ENCODE assay signal across 11 mouse cellular contexts in genomic region chr5:5648817-5649569, GRCm38 (mm10). TPM values are rescaled to one million over a fixed set of nuclear protein-coding genes. Genes with fewer than 3 reads are reported as not detected.
DNase-seq lines count a peak whose midpoint lies in the region; ATAC-seq and TF ChIP-seq lines count a peak whose summit lies in the region.
"Had no signal": no experiment of that assay in that cellular context is flagged by ENCODE, and none has a peak within 500 bp of the region (broad histone marks: within the 10 kb centered on the region; RNA-seq: fewer than 3 reads in every experiment).

No protein-coding gene starts in this region.

- no peak for TF ChIP-seq CTCF in forebrain, postnatal 0 days (IDR thresholded peaks at IDR 0.05; ENCODE audit: low read depth)
- TF ChIP-seq CTCF in left cerebral cortex, adult 2 months (IDR thresholded peaks at IDR 0.05): no peak
- TF ChIP-seq CTCF in hindbrain, postnatal 0 days (IDR thresholded peaks at IDR 0.05; ENCODE audit: low read depth): no peak

- H3K27me3 ChIP-seq in forebrain, postnatal 0 days (ENCODE audit: insufficient read depth, low read length): no peaks in the 10 kb centered on the region
- H3K27me3 ChIP-seq in forebrain, embryonic 16.5 days (replicated peaks; ENCODE audit: control insufficient read depth, insufficient read depth, low read length): no peaks in the 10 kb centered on the region
- H3K27me3 ChIP-seq in hindbrain, postnatal 0 days (ENCODE audit: insufficient read depth, low read length): no peaks in the 10 kb centered on the region

- no peak overlapping the region for H3K27ac ChIP-seq in forebrain, postnatal 0 days (ENCODE audit: low read depth, low read length)
- H3K27ac ChIP-seq in forebrain, embryonic 16.5 days (ENCODE audit: low read length): no peak overlapping the region
- H3K27ac ChIP-seq in left cerebral cortex, adult 2 months: no peak overlapping the region
- H3K27ac ChIP-seq in hindbrain, postnatal 0 days: no peak overlapping the region

- H3K4me3 ChIP-seq in forebrain, postnatal 0 days (ENCODE audit: low read depth, low read length): no peak overlapping the region
- no peak overlapping the region for H3K4me3 ChIP-seq in forebrain, embryonic 16.5 days (replicated peaks; ENCODE audit: low read length)
- no peak overlapping the region for H3K4me3 ChIP-seq in left cerebral cortex, adult 2 months
- no peak overlapping the region for H3K4me3 ChIP-seq in hindbrain, postnatal 0 days (ENCODE audit: low read length)

- H3K9ac ChIP-seq in forebrain, postnatal 0 days: no peak overlapping the region
- H3K9ac ChIP-seq in forebrain, embryonic 16.5 days (replicated peaks; ENCODE audit: low read depth, low read length): no peak overlapping the region
- H3K9ac ChIP-seq in hindbrain, postnatal 0 days (replicated peaks; ENCODE audit: low read length): no peak overlapping the region

- 72% methylated on average over 6 of the region's 6 CpGs for WGBS in forebrain, postnatal 0 days
- 75% methylated on average over 6 of the region's 6 CpGs for WGBS in forebrain, embryonic 16.5 days
- WGBS in hindbrain, postnatal 0 days: 73% methylated on average over 6 of the region's 6 CpGs

- no peak for ATAC-seq in forebrain, postnatal 0 days
- no peak for ATAC-seq in forebrain, embryonic 16.5 days
- ATAC-seq in frontal cortex, adult (ENCODE audit: low TSS enrichment): peak; percentile 100
- no peak for ATAC-seq in erythroid progenitor cell, adult 5-6 weeks (replicated peaks; ENCODE audit: low FRiP score, poor library complexity, severe bottlenecking)
- ATAC-seq in hindbrain, postnatal 0 days: no peak
- ATAC-seq: midbrain, embryonic 16.5 days had no signal

- intact Hi-C loops in left cerebral cortex, adult 2 months (cut with DNase I): loop anchor here (2.0 to 5.0 kb wide), 3 partner anchors 62 to 152 kb away; partner anchors contain the start of gene Cldn12

- H3K36me3 ChIP-seq in forebrain, postnatal 0 days (ENCODE audit: insufficient read depth): no peaks in the 10 kb centered on the region
- no peaks in the 10 kb centered on the region for H3K36me3 ChIP-seq in forebrain, embryonic 16.5 days (ENCODE audit: control insufficient read depth, insufficient read depth)
- no peaks in the 10 kb centered on the region for H3K36me3 ChIP-seq in hindbrain, postnatal 0 days (ENCODE audit: insufficient read depth, low read length)

- H3K9me3 ChIP-seq in forebrain, postnatal 0 days (ENCODE audit: low read length): no peaks in the 10 kb centered on the region
- no peaks in the 10 kb centered on the region for H3K9me3 ChIP-seq in forebrain, embryonic 16.5 days (ENCODE audit: control insufficient read depth, low read length)
- no peaks in the 10 kb centered on the region for H3K9me3 ChIP-seq in hindbrain, postnatal 0 days (ENCODE audit: low read length)

- peak; percentile 13 for DNase-seq in forebrain, postnatal 0 days
- DNase-seq in 3T3-L1 (ENCODE audit: low read depth, low spot score): peak; percentile 97
- DNase-seq in left cerebral cortex, adult 2 months (ENCODE audit: extremely low spot score in 1 of 2, low spot score in 2 of 2): peak; percentile 36
- DNase-seq in thymus, postnatal 36 days: no peak
- no peak for DNase-seq in hindbrain, postnatal 0 days (ENCODE audit: low spot score)
- DNase-seq: embryo, embryonic 11 days; gastrocnemius, postnatal 36 days had no signal

- no peaks in the 10 kb centered on the region for H3K4me1 ChIP-seq in forebrain, postnatal 0 days (ENCODE audit: insufficient read depth)
- H3K4me1 ChIP-seq in forebrain, embryonic 16.5 days (replicated peaks; ENCODE audit: control insufficient read depth, insufficient read depth, low read length): no peaks in the 10 kb centered on the region
- H3K4me1 ChIP-seq in hindbrain, postnatal 0 days (ENCODE audit: insufficient read depth, low read length): no peaks in the 10 kb centered on the region

- no peak overlapping the region for H3K4me2 ChIP-seq in forebrain, postnatal 0 days (ENCODE audit: low read depth)
- no peak overlapping the region for H3K4me2 ChIP-seq in forebrain, embryonic 16.5 days (ENCODE audit: low read length)
- H3K4me2 ChIP-seq in hindbrain, postnatal 0 days (ENCODE audit: low read depth, low read length): no peak overlapping the region

RNA-seq across cellular contexts. Expression of gene Cfap69, which starts 15.0 kb away (rescaled TPM):
- total RNA-seq in forebrain, postnatal 0 days (2014; rRNA removed): 9.2 and 11.6 TPM in 2 replicates
- 4.1 and 6.7 TPM in 2 replicates for polyA plus RNA-seq in forebrain, postnatal 0 days (2015; fragmentation: Nextera tagmentation; extraction: Ambion mirVana)
- 6.5 and 11.1 TPM in 2 replicates for polyA plus RNA-seq in forebrain, embryonic 16.5 days (2015; fragmentation: Nextera tagmentation; extraction: Ambion mirVana)
- total RNA-seq in left cerebral cortex, adult 2 months (2021): 10 to 100 TPM; 21.5 to 28.2 TPM
- not detected in 2 replicates for total RNA-seq in erythroid progenitor cell, adult 5-6 weeks (2015; ENCODE audit: low replicate concordance)
- not detected in 2 replicates for total RNA-seq in erythroid progenitor cell, adult 5-6 weeks (2017; ENCODE audit: low replicate concordance)
- total RNA-seq in hindbrain, postnatal 0 days (2014; rRNA removed): 9.8 and 77.8 TPM in 2 replicates
- polyA plus RNA-seq in hindbrain, postnatal 0 days (2015; fragmentation: Nextera tagmentation; extraction: Ambion mirVana): 8.0 and 9.8 TPM in 2 replicates

RNA-seq across cellular contexts. Expression of gene Steap2, which starts 45.4 kb away (rescaled TPM):
- 5.2 and 7.3 TPM in 2 replicates for total RNA-seq in forebrain, postnatal 0 days (2014; rRNA removed)
- polyA plus RNA-seq in forebrain, postnatal 0 days (2015; fragmentation: Nextera tagmentation; extraction: Ambion mirVana): 1.9 and 3.0 TPM in 2 replicates
- 4.3 and 4.4 TPM in 2 replicates for polyA plus RNA-seq in forebrain, embryonic 16.5 days (2015; fragmentation: Nextera tagmentation; extraction: Ambion mirVana)
- total RNA-seq in left cerebral cortex, adult 2 months (2021): 1 to 10 TPM; 8.1 to 9.5 TPM
- not detected in 2 replicates for total RNA-seq in erythroid progenitor cell, adult 5-6 weeks (2015; ENCODE audit: low replicate concordance)
- total RNA-seq in erythroid progenitor cell, adult 5-6 weeks (2017; ENCODE audit: low replicate concordance): not detected in 2 replicates
- total RNA-seq in hindbrain, postnatal 0 days (2014; rRNA removed): 18.5 and 23.6 TPM in 2 replicates
- 6.7 and 6.8 TPM in 2 replicates for polyA plus RNA-seq in hindbrain, postnatal 0 days (2015; fragmentation: Nextera tagmentation; extraction: Ambion mirVana)

Comparison
In these comparisons a context has a peak if more than half of its experiments do, and no peak if none do; other contexts are left out.
1. DNase-seq: peak in forebrain, postnatal 0 days (single experiment), 3T3-L1 (single experiment) and left cerebral cortex, adult 2 months (2 of 2); none in thymus, postnatal 36 days (0 of 2) and hindbrain, postnatal 0 days (single experiment).
2. RNA of gene Cfap69, which starts 15.0 kb away (total RNA-seq): 21.5 to 28.2 TPM in left cerebral cortex, adult 2 months, 9.2 to 11.6 TPM in forebrain, postnatal 0 days and 9.8 to 77.8 TPM in hindbrain, postnatal 0 days; not detected in erythroid progenitor cell, adult 5-6 weeks; every median in the first group is over 10 times any median in the second.